Mouse (Mus musculus): ENCODE results near the gene Il18rap.
A peak's percentile ranks its signal among the peaks of the same experiment; 100 is the strongest.
"Not testable (repeated sequence)": the region's sequence is repeated elsewhere in the genome, so short reads cannot be mapped to it uniquely, and the experiment has no call there.

The Il18rap gene

GRCm38 (mm10) chr1:40544650-40545049, 29.5 kb downstream of the Il18rap start:
- DNase-seq (ENCODE audit: low read depth), result peak; percentile 63

- DNase-seq (ENCODE audit: low read depth), result no peak
These were observed 31.5 kb downstream of the Il18rap start for GRCm38 (mm10) chr1:40546645-40547044.

- no peak for DNase-seq (ENCODE audit: low read depth)
These were observed 32.0 kb downstream of the Il18rap start for GRCm38 (mm10) chr1:40547064-40547572.

- no peak for DNase-seq (ENCODE audit: low read depth)
These were observed 32.6 kb downstream of the Il18rap start for GRCm38 (mm10) chr1:40547762-40548161.

GRCm38 (mm10) chr1:40569374-40569773, 54.2 kb downstream of the Il18rap start:
- no peak for DNase-seq (ENCODE audit: low read depth)

GRCm38 (mm10) chr1:40579784-40580183, 64.6 kb downstream of the Il18rap start, which contains the start of gene Slc9a4:
Gene Slc9a4, plus strand, starts transcription at chr1:40580081.
- peak; percentile 13 for DNase-seq (ENCODE audit: low read depth)

GRCm38 (mm10) chr1:40580269-40580668, 65.1 kb downstream of the Il18rap start:
- no peak for DNase-seq (ENCODE audit: low read depth)

GRCm38 (mm10) chr1:40586776-40587175, 71.6 kb downstream of the Il18rap start:
- DNase-seq (ENCODE audit: low read depth), result no peak

GRCm38 (mm10) chr1:40590931-40591330, 75.8 kb downstream of the Il18rap start:
- DNase-seq (ENCODE audit: low read depth), result no peak

- no peak for DNase-seq (ENCODE audit: low read depth)
These were observed 82.7 kb downstream of the Il18rap start for GRCm38 (mm10) chr1:40597822-40598221.

GRCm38 (mm10) chr1:40599661-40600060, 84.5 kb downstream of the Il18rap start:
- not testable (repeated sequence) for DNase-seq (ENCODE audit: low read depth)

- DNase-seq (ENCODE audit: low read depth), result peak; percentile 17
These were observed 85.5 kb downstream of the Il18rap start for GRCm38 (mm10) chr1:40600394-40601327.
